Mouse (Mus musculus) intestine, embryonic 16.5 days (tissue): ENCODE data around the gene Atp6v0e2. TPM values are rescaled to one million over a fixed set of nuclear protein-coding genes. Genes with fewer than 3 reads are reported as not detected.
"Not testable (repeated sequence)": the region's sequence is repeated elsewhere in the genome, so short reads cannot be mapped to it uniquely, and the experiment has no call there.

Experiments
- ATAC-seq: fragments of 200-750 bp; cut with Nextera tagmentation; 2 replicates; pipeline ENCODE4 v1.8.0; 2017; ENCODE audit warnings: moderate TSS enrichment, moderate library complexity
- H3K27ac ChIP-seq: fragments of 300-500 bp; sonication (generic); 2 replicates; pipeline ENCODE4 v1.5.1; 2014; ENCODE audit warnings: mild to moderate bottlenecking, low read length
- H3K27me3 ChIP-seq: fragments of 300-500 bp; sonication (generic); replicated peaks from 2 replicates; pipeline ENCODE4 v1.6.1; 2014; ENCODE audit warnings: low read length, control low read depth, mixed read lengths; ENCODE audit not compliant: control insufficient read depth, insufficient read depth
- H3K36me3 ChIP-seq: fragments of 300-500 bp; sonication (generic); 2 replicates; pipeline ENCODE4 v1.6.1; 2014; ENCODE audit warnings: low read length, control low read depth; ENCODE audit not compliant: control insufficient read depth, insufficient read depth
- H3K4me1 ChIP-seq: fragments of 300-500 bp; sonication (generic); 2 replicates; pipeline ENCODE4 v1.6.1; 2014; ENCODE audit warnings: low read length, control low read depth, mixed read lengths; ENCODE audit not compliant: control insufficient read depth, insufficient read depth
- H3K4me2 ChIP-seq: fragments of 300-500 bp; sonication (generic); 2 replicates; pipeline ENCODE4 v1.6.1; 2014; ENCODE audit warnings: low read depth, low read length, control low read depth
- H3K4me3 ChIP-seq: fragments of 300-500 bp; sonication (generic); 2 replicates; pipeline ENCODE4 v1.5.1; 2014; ENCODE audit warnings: mild to moderate bottlenecking, low read length
- H3K9ac ChIP-seq: fragments of 300-500 bp; sonication (generic); 2 replicates; pipeline ENCODE4 v1.6.1; 2014; ENCODE audit warnings: low read depth, low read length
- H3K9me3 ChIP-seq: fragments of 300-500 bp; sonication (generic); 2 replicates; pipeline ENCODE4 v1.6.1; 2016; ENCODE audit warnings: low read length, control low read depth; ENCODE audit not compliant: control insufficient read depth
- WGBS: fragments of 180-500 bp; shearing (Covaris S2); extraction: QIAGEN DNeasy Blood & Tissue Kit; methylation state at CpG from one replicate; pipeline ENCODE4 v1.1.7; 2014; 5-methylcytosine and 5-hydroxymethylcytosine counted together
- polyA plus RNA-seq: library from polyadenylated mRNA; unstranded; fragments of >200 nt; fragmentation: Nextera tagmentation; extraction: Ambion mirVana; gene quantifications from 2 replicates; pipeline ENCODE4 v1.2.1, GENCODE M21; 2015

Atp6v0e2 gene
- polyA plus RNA-seq, 1 experiment from 2014 or later, result 26.0 TPM

- Histone ChIP-seq H3K27me3 (no peaks in the 10 kb centered on the region), H3K9me3 (no peaks in the 10 kb centered on the region), H3K36me3 (no peaks in the 10 kb centered on the region), H3K27ac (no peak overlapping the region), H3K9ac (no peak overlapping the region), H3K4me3 (no peak overlapping the region), H3K4me2 (no peak overlapping the region), H3K4me1 (peaks cover 3% of the 10 kb centered on the region; the same call in 1 of the 2 replicates)
- WGBS, result 78% methylated on average over 4 of the region's 4 CpGs
- no peak for ATAC-seq
These were observed 29.3 kb upstream of the Atp6v0e2 start for GRCm38 (mm10) chr6:48508087-48508486.

DNA sequence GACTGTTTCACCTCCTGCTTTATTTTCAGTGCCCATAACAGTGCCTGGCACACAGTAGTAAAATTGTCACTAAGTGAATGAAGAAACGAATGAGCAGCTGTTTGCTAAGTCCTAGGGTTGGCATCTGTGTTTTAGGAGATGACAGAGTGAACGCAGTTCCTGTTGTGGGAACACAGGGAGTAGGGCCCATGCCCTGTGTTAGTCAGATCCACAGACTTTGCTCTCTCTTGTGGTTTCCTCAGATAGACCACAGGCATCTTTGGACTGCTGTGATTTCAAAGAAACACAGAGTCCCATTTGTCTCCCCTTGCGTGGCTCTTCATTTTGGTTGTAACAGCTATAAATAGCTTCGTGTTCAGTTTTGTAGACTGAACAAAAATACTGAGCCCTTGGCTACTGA lies 27.0 kb upstream of the Atp6v0e2 start:
- H3K4me2 ChIP-seq, result no peak overlapping the region
- no peak overlapping the region for H3K4me3 ChIP-seq
- ATAC-seq, result no peak
- H3K36me3 ChIP-seq, result no peaks in the 10 kb centered on the region
- 83% methylated on average over 4 of the region's 4 CpGs for WGBS
- H3K9me3 ChIP-seq, result no peaks in the 10 kb centered on the region
- no peaks in the 10 kb centered on the region for H3K27me3 ChIP-seq
- H3K9ac ChIP-seq, result no peak overlapping the region
- no peak overlapping the region for H3K27ac ChIP-seq
- H3K4me1 ChIP-seq, result no peaks in the 10 kb centered on the region

DNA sequence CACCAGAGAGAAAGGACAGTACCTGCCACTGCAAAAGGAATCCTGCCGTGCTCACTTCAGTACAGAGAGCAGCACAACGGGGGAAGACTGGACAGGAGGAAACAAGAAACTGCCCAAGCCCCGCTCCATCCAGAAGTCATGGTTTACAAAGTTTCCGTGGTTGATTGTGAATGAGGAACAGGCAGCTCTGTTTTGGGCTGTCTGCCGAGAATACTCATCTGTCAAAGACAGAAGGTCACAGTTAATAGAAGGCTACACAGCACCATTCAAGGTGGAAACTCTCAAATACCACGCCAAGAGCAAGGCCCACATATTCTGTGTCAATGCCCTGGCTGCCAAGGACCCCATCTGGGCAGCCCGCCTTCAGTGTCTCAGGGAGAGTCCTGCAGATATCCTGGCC lies 25.6 kb upstream of the Atp6v0e2 start:
- 86% methylated on average over 7 of the region's 7 CpGs for WGBS
- Histone ChIP-seq H3K4me2 (no peak overlapping the region), H3K36me3 (peaks cover 11% of the 10 kb centered on the region), H3K27ac (no peak overlapping the region), H3K27me3 (no peaks in the 10 kb centered on the region), H3K9me3 (no peaks in the 10 kb centered on the region), H3K4me1 (no peaks in the 10 kb centered on the region), H3K9ac (no peak overlapping the region), H3K4me3 (no peak overlapping the region)
- ATAC-seq, result no peak

- WGBS, result 96% methylated on average over 13 of the region's 16 CpGs
- not testable (repeated sequence) for H3K4me3 ChIP-seq, H3K36me3 ChIP-seq, H3K9ac ChIP-seq, ATAC-seq, H3K9me3 ChIP-seq, H3K4me1 ChIP-seq, H3K4me2 ChIP-seq, H3K27ac ChIP-seq, H3K27me3 ChIP-seq
These were observed 12.5 kb upstream of the Atp6v0e2 start for GRCm38 (mm10) chr6:48524882-48525281.

DNA sequence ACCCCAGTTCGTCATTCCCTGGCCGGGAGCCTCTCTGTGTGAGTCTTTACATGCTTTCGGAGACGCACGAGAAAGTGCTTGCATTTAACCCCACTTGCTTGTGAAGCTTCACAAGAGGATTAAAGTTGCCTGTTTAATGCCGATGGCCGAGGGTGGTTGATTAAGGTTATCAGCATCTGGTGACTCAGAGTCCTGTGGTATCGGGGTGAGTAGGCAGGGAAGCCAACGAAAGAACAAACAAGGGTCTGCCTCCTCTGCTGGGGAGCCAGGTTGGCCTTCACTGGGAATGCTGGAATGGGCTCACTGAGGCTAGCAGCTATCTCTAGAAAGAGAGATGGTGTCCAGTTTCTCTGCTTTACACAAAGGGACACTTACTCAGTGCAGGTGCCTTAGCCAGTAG lies 9.5 kb upstream of the Atp6v0e2 start:
- Histone ChIP-seq H3K9ac (no peak overlapping the region), H3K4me3 (no peak overlapping the region), H3K9me3 (no peaks in the 10 kb centered on the region), H3K4me2 (no peak overlapping the region), H3K4me1 (no peaks in the 10 kb centered on the region), H3K27ac (no peak overlapping the region), H3K36me3 (0 out of 2 replicates have a peak, but pooled peaks cover 3% of the 10 kb centered on the region), H3K27me3 (no peaks in the 10 kb centered on the region)
- ATAC-seq, result no peak
- WGBS, result 81% methylated on average over 9 of the region's 9 CpGs

- Histone ChIP-seq H3K9ac (no peak overlapping the region), H3K27me3 (no peaks in the 10 kb centered on the region), H3K4me2 (no peak overlapping the region), H3K4me3 (no peak overlapping the region), H3K36me3 (0 out of 2 replicates have a peak, but pooled peaks cover 3% of the 10 kb centered on the region), H3K4me1 (no peaks in the 10 kb centered on the region), H3K9me3 (no peaks in the 10 kb centered on the region), H3K27ac (no peak overlapping the region)
- no peak for ATAC-seq
- WGBS, result 70% methylated on average over 14 of the region's 14 CpGs
These were observed 8.2 kb upstream of the Atp6v0e2 start for GRCm38 (mm10) chr6:48529261-48529660.

DNA sequence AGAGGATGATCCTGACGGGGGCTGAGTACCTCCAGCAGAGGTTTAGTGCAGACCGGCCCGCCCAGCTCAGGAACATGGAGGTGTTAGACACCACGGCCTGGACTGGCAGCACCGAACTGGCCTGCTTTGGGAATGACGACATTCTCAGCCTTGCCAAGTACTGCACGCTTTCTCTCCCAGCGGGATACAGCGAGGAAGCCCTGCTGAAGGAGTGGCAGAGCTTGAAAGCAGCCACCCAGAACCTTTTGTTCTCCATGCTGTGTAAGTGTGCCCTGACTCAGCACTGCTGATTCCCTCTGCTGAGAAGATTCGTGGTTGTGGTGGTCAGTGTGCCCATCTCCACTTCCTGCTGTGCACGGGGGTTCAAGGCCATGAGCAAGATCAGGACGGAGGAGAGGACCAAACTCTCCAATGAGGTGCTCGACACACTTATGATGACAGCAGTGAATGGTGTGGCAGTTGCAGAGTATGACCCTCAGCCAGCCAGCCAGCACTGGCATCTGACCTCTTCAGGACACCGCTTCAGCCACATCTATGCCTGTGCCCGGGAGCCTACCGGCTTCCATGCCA lies 7.5 kb upstream of the Atp6v0e2 start:
- no peak for ATAC-seq
- no peak overlapping the region for H3K4me2 ChIP-seq

GRCm38 (mm10) chr6:48530862-48531261 lies 6.6 kb upstream of the Atp6v0e2 start:
- H3K27ac ChIP-seq, result no peak overlapping the region
- ATAC-seq, result no peak
- WGBS, result 57% methylated on average over 2 of the region's 2 CpGs
- 0 out of 2 replicates have a peak, but pooled peaks cover 3% of the 10 kb centered on the region for H3K36me3 ChIP-seq
- no peaks in the 10 kb centered on the region for H3K27me3 ChIP-seq
- no peak overlapping the region for H3K4me2 ChIP-seq
- no peak overlapping the region for H3K4me3 ChIP-seq
- H3K4me1 ChIP-seq, result no peaks in the 10 kb centered on the region
- H3K9me3 ChIP-seq, result no peaks in the 10 kb centered on the region
- H3K9ac ChIP-seq, result no peak overlapping the region

More for the DNA sequence above, 7.5 kb upstream of the Atp6v0e2 start:
- WGBS, result 84% methylated on average over 16 of the region's 16 CpGs
- Histone ChIP-seq H3K9ac (no peak overlapping the region), H3K4me3 (no peak overlapping the region), H3K27ac (no peak overlapping the region), H3K27me3 (no peaks in the 10 kb centered on the region), H3K36me3 (0 out of 2 replicates have a peak, but pooled peaks cover 3% of the 10 kb centered on the region), H3K9me3 (no peaks in the 10 kb centered on the region), H3K4me1 (no peaks in the 10 kb centered on the region)

GRCm38 (mm10) chr6:48533475-48533874 lies 3.9 kb upstream of the Atp6v0e2 start:
- Histone ChIP-seq H3K9ac (no peak overlapping the region), H3K27me3 (no peaks in the 10 kb centered on the region), H3K27ac (no peak overlapping the region), H3K4me2 (no peak overlapping the region), H3K9me3 (no peaks in the 10 kb centered on the region), H3K4me3 (no peak overlapping the region), H3K36me3 (0 out of 2 replicates have a peak, but pooled peaks cover 3% of the 10 kb centered on the region), H3K4me1 (peaks cover 12% of the 10 kb centered on the region)
- ATAC-seq, result no peak
- WGBS, result 83% methylated on average over 2 of the region's 2 CpGs

DNA sequence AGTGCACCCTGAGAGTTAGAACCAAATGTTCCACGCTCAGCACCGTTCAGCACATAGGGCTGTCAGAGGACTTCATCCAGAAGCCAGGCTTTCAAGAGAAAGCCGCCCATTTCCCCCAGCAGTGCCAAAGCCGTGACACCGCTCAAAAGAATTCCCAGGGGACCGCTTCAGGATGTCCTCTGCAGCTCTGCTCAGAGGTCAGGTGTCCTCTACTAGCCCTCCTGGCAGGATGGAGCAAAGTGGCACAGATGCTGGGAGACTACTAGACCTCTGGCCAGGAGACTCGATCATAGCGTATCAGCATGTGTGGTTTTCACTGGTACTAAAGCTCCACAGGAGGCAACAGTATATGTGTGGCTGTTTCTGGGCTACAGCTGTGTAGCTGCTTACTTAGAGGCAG lies 2.5 kb upstream of the Atp6v0e2 start:
- 84% methylated on average over 8 of the region's 8 CpGs for WGBS
- peaks cover 12% of the 10 kb centered on the region for H3K4me1 ChIP-seq
- H3K9me3 ChIP-seq, result no peaks in the 10 kb centered on the region
- H3K4me2 ChIP-seq, result no peak overlapping the region
- H3K4me3 ChIP-seq, result no peak overlapping the region
- no peak overlapping the region for H3K27ac ChIP-seq
- H3K27me3 ChIP-seq, result no peaks in the 10 kb centered on the region
- H3K36me3 ChIP-seq, result 0 out of 2 replicates have a peak, but pooled peaks cover 3% of the 10 kb centered on the region
- H3K9ac ChIP-seq, result no peak overlapping the region
- no peak for ATAC-seq
